In genomic region chr13:75931073-75931472, GRCm38 (mm10) we compare ENCODE assay signal across 9 mouse cellular contexts. TPM values are rescaled to one million over a fixed set of nuclear protein-coding genes. Genes with fewer than 3 reads are reported as not detected.
DNase-seq lines count a peak whose midpoint lies in the region; ATAC-seq lines count a peak whose summit lies in the region.
"Had no signal": no experiment of that assay in that cellular context is flagged by ENCODE, and none has a peak within 500 bp of the region (broad histone marks: within the 10 kb centered on the region; RNA-seq: fewer than 3 reads in every experiment).

No protein-coding gene starts in this region.

- no peak overlapping the region for H3K27ac ChIP-seq in liver, embryonic 11.5 days (ENCODE audit: low read depth, low read length)
- H3K27ac ChIP-seq in forebrain, embryonic 14.5 days (ENCODE audit: low read depth, low read length): no peak overlapping the region

- no peak overlapping the region for H3K4me3 ChIP-seq in liver, embryonic 11.5 days (ENCODE audit: low read depth, low read length)
- H3K4me3 ChIP-seq in forebrain, embryonic 14.5 days (ENCODE audit: low read depth, low read length): no peak overlapping the region

- peak; percentile 49 for DNase-seq in liver
- DNase-seq in liver, embryonic 11.5 days (ENCODE audit: low spot score): no peak
- peak; percentile 79 for DNase-seq in forebrain, embryonic 14.5 days (ENCODE audit: low spot score)
- peak; percentile 73 for DNase-seq in heart, postnatal 4 days
- peak; percentile 72 for DNase-seq in layer of hippocampus, adult 8-10 months (ENCODE audit: low spot score in 2 of 2)
- DNase-seq in lung, postnatal 25 days (ENCODE audit: low spot score): peak; percentile 8
- peak; percentile 59 for DNase-seq in right cerebral cortex, postnatal 14 days

- H3K9ac ChIP-seq in liver, embryonic 11.5 days (ENCODE audit: low read depth, low read length): no peak overlapping the region
- H3K9ac ChIP-seq in forebrain, embryonic 14.5 days (ENCODE audit: low read length): no peak overlapping the region

- 31% methylated on average over 5 of the region's 5 CpGs for WGBS in liver, embryonic 11.5 days
- 17% methylated on average over 5 of the region's 5 CpGs for whole genome bisulfite sequencing in forebrain, embryonic 14.5 days

- peaks cover 3% of the 10 kb centered on the region; the same call in 1 of the 2 replicates for H3K36me3 ChIP-seq in liver, embryonic 11.5 days (ENCODE audit: control insufficient read depth, insufficient read depth, low read length)
- peaks cover 13% of the 10 kb centered on the region for H3K36me3 ChIP-seq in forebrain, embryonic 14.5 days (ENCODE audit: control insufficient read depth, insufficient read depth, low read length)

- H3K4me2 ChIP-seq in liver, embryonic 11.5 days: no peak overlapping the region
- no peak overlapping the region for H3K4me2 ChIP-seq in forebrain, embryonic 14.5 days (ENCODE audit: low read length)

- no peak for ATAC-seq in liver, embryonic 11.5 days (replicated peaks; ENCODE audit: low FRiP score)
- peak; percentile 92 for ATAC-seq in forebrain, embryonic 14.5 days
- no peak for ATAC-seq in CD4-positive, CD25-positive, alpha-beta regulatory T cell, adult 4 months

- peaks cover 4% of the 10 kb centered on the region; the same call in 1 of the 2 replicates for H3K4me1 ChIP-seq in liver, embryonic 11.5 days (replicated peaks; ENCODE audit: control insufficient read depth, insufficient read depth, low read length)
- H3K4me1 ChIP-seq in forebrain, embryonic 14.5 days (ENCODE audit: control insufficient read depth, insufficient read depth, low read length): no peaks in the 10 kb centered on the region; the same call in 1 of the 2 replicates

- no peaks in the 10 kb centered on the region for H3K27me3 ChIP-seq in liver, embryonic 11.5 days (replicated peaks; ENCODE audit: control insufficient read depth, insufficient read depth, low read length)
- H3K27me3 ChIP-seq in forebrain, embryonic 14.5 days (replicated peaks; ENCODE audit: control insufficient read depth, insufficient read depth, low read length): no peaks in the 10 kb centered on the region

- no peaks in the 10 kb centered on the region for H3K9me3 ChIP-seq in liver, embryonic 11.5 days (ENCODE audit: control insufficient read depth, low read length)
- no peaks in the 10 kb centered on the region for H3K9me3 ChIP-seq in forebrain, embryonic 14.5 days (replicated peaks; ENCODE audit: control insufficient read depth, low read length)

RNA-seq across cellular contexts. Expression of gene Rhobtb3, which starts 12.7 kb away (rescaled TPM):
- polyA plus RNA-seq in liver, embryonic 11.5 days (2014; fragmentation: Nextera tagmentation; extraction: Ambion mirVana): 18.7 and 19.2 TPM in 2 replicates
- polyA plus RNA-seq in forebrain, embryonic 14.5 days (2014; fragmentation: Nextera tagmentation; extraction: Ambion mirVana): 38.3 and 40.2 TPM in 2 replicates
- total RNA-seq in heart, postnatal 4 days (2021): 10 to 100 TPM; 27.1 to 29.5 TPM
- total RNA-seq in layer of hippocampus, adult 8-10 months (2022): 10 to 100 TPM; 16.1 to 18.6 (median 17.1) TPM
- under 1 TPM; 0.11 to 0.16 TPM for polyA plus RNA-seq in CD4-positive, CD25-positive, alpha-beta regulatory T cell, adult 4 months (2017; shearing (Covaris generic))
- total RNA-seq: MEL had no signal

RNA-seq across cellular contexts. Expression of gene Spata9, which starts 35.9 kb away (rescaled TPM):
- 0.52 and 0.53 TPM in 2 replicates for polyA plus RNA-seq in liver, embryonic 11.5 days (2014; fragmentation: Nextera tagmentation; extraction: Ambion mirVana)
- polyA plus RNA-seq in forebrain, embryonic 14.5 days (2014; fragmentation: Nextera tagmentation; extraction: Ambion mirVana): 2.2 and 2.4 TPM in 2 replicates
- total RNA-seq in heart, postnatal 4 days (2021): under 1 TPM in 1 of 2 experiments, not detected in 1; 0.29 TPM
- not detected for total RNA-seq in layer of hippocampus, adult 8-10 months (2022)
- polyA plus RNA-seq in CD4-positive, CD25-positive, alpha-beta regulatory T cell, adult 4 months (2017; shearing (Covaris generic)): not detected
- total RNA-seq: MEL had no signal

Comparison
In these comparisons a context has a peak if more than half of its experiments do, and no peak if none do; other contexts are left out.
1. RNA of gene Rhobtb3, which starts 12.7 kb away (polyA plus RNA-seq): 38.3 to 40.2 TPM in forebrain, embryonic 14.5 days and 18.7 to 19.2 TPM in liver, embryonic 11.5 days; 0.11 to 0.16 TPM in CD4-positive, CD25-positive, alpha-beta regulatory T cell, adult 4 months; every median in the first group is over 10 times any median in the second.